Mouse (Mus musculus) cerebellum, postnatal 25 days (tissue): ENCODE results near the gene Rbp7.

Experiments
- DNase-seq, 2 experiments: peaks; one replicate each; pipeline ENCODE4 v3.0.0; 2021; ENCODE audit warnings: mixed read lengths in 2 of 2

The Rbp7 gene

DNA sequence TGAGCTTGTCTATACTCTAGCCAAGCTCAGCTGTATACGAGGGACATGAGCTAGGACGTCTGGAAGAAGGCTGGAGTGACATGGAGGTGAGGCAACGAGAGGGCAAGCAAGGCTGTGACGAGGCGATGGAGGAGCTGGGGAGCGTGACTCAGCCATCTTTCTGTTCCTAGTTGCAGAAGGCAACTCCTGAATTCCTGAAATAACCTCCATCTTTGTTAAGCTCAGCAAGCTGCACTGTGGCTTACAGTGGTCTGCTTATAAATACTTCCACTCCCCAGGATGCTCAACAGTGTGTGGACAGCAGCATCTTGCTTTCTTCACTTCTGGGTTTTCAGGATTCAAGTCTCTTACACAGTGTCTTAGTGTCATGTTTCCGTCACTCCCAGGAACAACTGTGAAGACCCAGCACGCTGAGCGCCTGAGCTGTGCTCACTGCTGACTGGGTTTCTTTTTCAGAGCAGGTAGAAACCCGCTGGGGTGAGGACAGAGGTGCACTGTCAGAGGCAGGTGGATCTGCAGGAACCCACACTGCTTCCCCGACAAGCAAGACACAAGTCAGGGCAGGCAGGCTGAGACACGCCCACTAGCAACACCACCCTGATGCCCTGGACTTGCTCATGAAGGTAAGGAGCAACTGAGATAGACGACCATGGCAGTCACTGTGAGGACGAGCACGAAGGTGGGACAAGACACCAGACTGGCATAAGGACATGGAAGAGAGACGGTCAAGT is 48.9 kb downstream of the Rbp7 start:
- DNase-seq, result no peak

DNA sequence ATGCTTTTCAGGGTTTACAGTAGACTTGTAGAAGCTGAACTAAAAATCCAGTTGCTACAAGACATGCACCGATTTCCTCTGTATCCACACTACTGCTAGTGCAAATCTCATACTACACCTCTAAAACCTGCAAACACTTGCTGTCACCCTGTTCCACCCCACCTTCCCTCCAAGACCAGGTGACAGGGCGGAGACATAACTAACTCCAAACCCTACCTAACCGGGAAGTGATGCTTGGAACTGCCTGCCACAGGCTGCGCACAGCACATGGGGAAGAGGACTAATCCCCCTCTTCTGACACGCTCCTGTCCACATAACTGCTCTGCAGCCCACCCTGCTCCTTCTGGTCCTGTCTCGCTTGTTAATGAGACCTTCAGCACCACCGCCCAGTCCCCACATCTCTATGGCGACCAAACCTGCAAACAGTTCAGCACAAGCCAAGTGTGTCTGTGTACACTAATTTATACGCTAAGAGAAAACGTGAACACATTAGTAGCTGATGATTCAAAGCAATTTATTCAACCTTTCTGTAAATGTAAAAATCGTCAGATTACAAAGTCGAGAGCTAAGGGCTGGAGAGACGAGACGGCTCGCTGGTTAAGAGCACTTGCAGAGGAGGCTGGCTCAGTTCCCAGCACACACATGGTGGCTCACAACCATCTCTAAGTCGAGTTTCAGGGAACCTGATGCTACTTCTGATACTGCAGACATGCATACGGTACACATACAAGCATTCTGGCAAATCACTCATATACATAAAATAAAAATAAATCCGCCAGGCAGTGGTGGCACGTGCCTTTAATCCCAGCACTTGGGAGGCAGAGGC is 49.9 kb downstream of the Rbp7 start:
- peak in 1 of 2 experiments; percentile 72 for DNase-seq

DNA sequence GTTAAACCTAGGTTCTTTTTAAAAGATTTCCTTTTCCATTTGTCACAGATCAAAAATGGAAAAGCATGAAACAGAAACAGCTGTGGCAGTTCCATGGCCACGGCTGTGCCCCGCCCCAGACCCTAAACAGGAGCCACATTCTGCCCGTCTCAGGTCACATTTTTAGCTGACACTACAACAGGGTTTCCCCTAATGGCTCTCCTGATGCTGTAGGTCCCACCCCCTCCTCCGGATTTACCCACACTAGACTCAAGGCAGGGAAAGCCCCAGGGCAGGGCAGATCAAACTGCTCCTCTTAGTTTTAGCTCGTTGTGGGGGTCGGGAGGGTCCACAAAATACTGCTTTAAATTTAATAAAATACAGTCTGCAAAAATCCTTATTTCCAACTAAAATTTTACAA is 51.7 kb downstream of the Rbp7 start:
- DNase-seq, result no peak

DNA sequence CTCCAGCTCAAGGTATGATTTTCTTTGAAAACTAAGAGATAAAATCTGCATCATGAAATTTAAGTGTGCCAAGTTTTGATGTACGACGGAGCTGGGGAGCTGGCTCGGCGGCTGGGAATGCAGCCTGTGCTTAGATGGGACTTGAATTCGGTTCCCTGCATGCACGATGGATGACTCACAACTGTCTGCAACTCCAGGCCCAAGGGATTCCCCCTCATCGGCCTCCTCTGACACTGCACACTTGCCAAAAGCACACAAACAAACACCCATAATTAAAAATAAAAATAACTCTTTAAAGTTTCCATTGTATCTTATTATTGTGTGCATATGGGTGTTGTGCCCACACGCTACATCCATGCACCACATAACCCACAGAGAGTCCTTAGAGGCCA is 53.2 kb downstream of the Rbp7 start:
- DNase-seq, result no peak

DNA sequence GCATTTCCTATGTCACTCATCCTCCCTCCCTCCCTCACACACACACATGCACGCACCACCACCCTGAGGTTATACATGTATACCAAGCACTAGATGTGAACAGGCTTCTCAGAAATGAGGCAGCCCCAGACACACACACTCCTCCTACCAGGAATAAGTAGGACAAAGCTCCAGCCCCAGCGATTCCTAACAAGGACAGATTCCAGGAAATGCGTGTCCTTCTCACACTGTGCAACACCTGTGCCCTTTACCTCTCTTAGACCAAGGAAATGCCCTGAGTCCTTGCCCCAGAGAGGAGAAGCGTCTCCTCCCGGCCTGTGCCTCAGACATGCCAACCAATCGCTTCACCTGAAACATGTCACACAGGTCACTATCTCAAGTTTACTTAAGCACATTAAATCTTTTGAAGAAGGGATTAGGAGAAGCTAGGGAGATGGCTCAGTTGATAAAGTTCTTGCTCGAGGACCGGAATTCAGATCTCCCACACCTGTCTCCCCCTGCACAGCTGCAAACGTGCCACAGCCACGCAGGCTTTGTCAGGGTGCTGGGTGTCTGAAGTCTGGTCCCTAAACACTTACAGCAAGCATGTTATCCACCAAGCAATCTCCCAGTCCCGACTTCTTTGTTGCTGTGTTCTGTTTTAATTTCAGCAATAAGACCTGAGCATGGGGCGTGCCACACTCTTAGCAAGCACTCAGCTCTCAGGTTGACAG is 53.7 kb downstream of the Rbp7 start:
- DNase-seq, result peak; percentile 57 to 64
